Mouse (Mus musculus) hindbrain, embryonic 16.5 days (tissue): ENCODE data around the gene Theg. TPM values are rescaled to one million over a fixed set of nuclear protein-coding genes. Genes with fewer than 3 reads are reported as not detected.

Source experiments
- ATAC-seq: fragments of 200-750 bp; cut with Nextera tagmentation; 2 replicates; pipeline ENCODE4 v1.8.0; 2017; ENCODE audit warnings: moderate TSS enrichment, moderate library complexity
- H3K27ac ChIP-seq: fragments of 300-500 bp; sonication (generic); 2 replicates; pipeline ENCODE4 v1.5.1; 2014; ENCODE audit warnings: low read depth, mild to moderate bottlenecking, control low read depth, low read length, moderate library complexity
- H3K27me3 ChIP-seq: fragments of 300-500 bp; sonication (generic); replicated peaks from 2 replicates; pipeline ENCODE4 v1.6.1; 2014; ENCODE audit warnings: low read length; ENCODE audit not compliant: control insufficient read depth, insufficient read depth
- H3K36me3 ChIP-seq: fragments of 300-500 bp; sonication (generic); 2 replicates; pipeline ENCODE4 v1.6.1; 2014; ENCODE audit warnings: mild to moderate bottlenecking, low read length, moderate library complexity, mixed read lengths; ENCODE audit not compliant: control insufficient read depth, insufficient read depth
- H3K4me1 ChIP-seq: fragments of 300-500 bp; sonication (generic); 2 replicates; pipeline ENCODE4 v1.6.1; 2014; ENCODE audit warnings: low read depth, low read length; ENCODE audit not compliant: control insufficient read depth, insufficient read depth
- H3K4me2 ChIP-seq: fragments of 300-500 bp; sonication (generic); 2 replicates; pipeline ENCODE4 v1.6.1; 2014; ENCODE audit warnings: mild to moderate bottlenecking, low read length, control low read depth, moderate library complexity
- H3K4me3 ChIP-seq: fragments of 300-500 bp; sonication (generic); 2 replicates; pipeline ENCODE4 v1.5.1; 2014; ENCODE audit warnings: mild to moderate bottlenecking, low read length, control low read depth, moderate library complexity
- H3K9ac ChIP-seq: fragments of 300-500 bp; sonication (generic); 2 replicates; pipeline ENCODE4 v1.6.1; 2014; ENCODE audit warnings: low read depth, mild to moderate bottlenecking, control low read depth, low read length, moderate library complexity
- H3K9me3 ChIP-seq: fragments of 300-500 bp; sonication (generic); 2 replicates; pipeline ENCODE4 v1.6.1; 2014; ENCODE audit warnings: mild to moderate bottlenecking, low read length, moderate library complexity; ENCODE audit not compliant: control insufficient read depth
- WGBS: fragments of 180-500 bp; shearing (Covaris S2); extraction: QIAGEN DNeasy Blood & Tissue Kit; methylation state at CpG from one replicate; pipeline ENCODE4 v1.1.7; 2014; 5-methylcytosine and 5-hydroxymethylcytosine counted together
- polyA plus RNA-seq: library from polyadenylated mRNA; unstranded; fragments of >200 nt; fragmentation: Nextera tagmentation; extraction: Ambion mirVana; gene quantifications from 2 replicates; pipeline ENCODE4 v1.2.1, GENCODE M21; 2015

The Theg gene
- polyA plus RNA-seq, 1 experiment from 2014 or later = not detected

GRCm38 (mm10) chr10:79554330-79555237 lies 32.5 kb downstream of the Theg start, which contains the start of gene Mier2:
Gene Mier2 (minus strand): TSS chr10:79555199.
- ATAC-seq = peak; percentile 92
- WGBS = under 1% methylated on average over 66 of the region's 108 CpGs
- Histone ChIP-seq H3K27ac (peak within 1 kb of the TSS; percentile 75), H3K9me3 (no peaks in the 10 kb centered on the region), H3K4me1 (peaks cover 25% of the 10 kb centered on the region), H3K9ac (peak within 1 kb of the TSS; percentile 86), H3K4me3 (peak within 1 kb of the TSS; percentile 84), H3K36me3 (peaks cover under 1% of the 10 kb centered on the region; the same call in 1 of the 2 replicates), H3K4me2 (peak within 1 kb of the TSS; percentile 84), H3K27me3 (no peaks in the 10 kb centered on the region)

- no peak for ATAC-seq
- WGBS = 33% methylated on average over 10 of the region's 10 CpGs
- Histone ChIP-seq H3K4me1 (peaks cover 25% of the 10 kb centered on the region), H3K27ac (no peak overlapping the region), H3K9me3 (no peaks in the 10 kb centered on the region), H3K4me2 (peak overlapping the region; percentile 84), H3K9ac (no peak overlapping the region), H3K36me3 (peaks cover 9% of the 10 kb centered on the region), H3K27me3 (no peaks in the 10 kb centered on the region), H3K4me3 (peak overlapping the region; percentile 84)
These were observed 33.4 kb downstream of the Theg start for GRCm38 (mm10) chr10:79553691-79554090.

- Histone ChIP-seq H3K9ac (no peak overlapping the region), H3K27ac (no peak overlapping the region), H3K4me1 (peaks cover 25% of the 10 kb centered on the region), H3K36me3 (peaks cover 13% of the 10 kb centered on the region), H3K27me3 (no peaks in the 10 kb centered on the region), H3K4me3 (no peak overlapping the region), H3K4me2 (peak overlapping the region; percentile 84), H3K9me3 (no peaks in the 10 kb centered on the region)
- WGBS = 87% methylated on average over 6 of the region's 6 CpGs
- no peak for ATAC-seq
These were observed 34.0 kb downstream of the Theg start for GRCm38 (mm10) chr10:79553176-79553575.

GRCm38 (mm10) chr10:79552531-79552930 lies 34.6 kb downstream of the Theg start:
- peaks cover 13% of the 10 kb centered on the region for H3K36me3 ChIP-seq
- WGBS = 95% methylated on average over 8 of the region's 8 CpGs
- no peak for ATAC-seq

GRCm38 (mm10) chr10:79550366-79550765 lies 36.8 kb downstream of the Theg start:
- H3K9me3 ChIP-seq = no peaks in the 10 kb centered on the region
- H3K4me1 ChIP-seq = peaks cover 24% of the 10 kb centered on the region
- ATAC-seq = no peak
- H3K27ac ChIP-seq = no peak overlapping the region
- H3K4me2 ChIP-seq = no peak overlapping the region
- H3K27me3 ChIP-seq = no peaks in the 10 kb centered on the region
- no peak overlapping the region for H3K4me3 ChIP-seq
- no peak overlapping the region for H3K9ac ChIP-seq
- peaks cover 20% of the 10 kb centered on the region for H3K36me3 ChIP-seq
- 87% methylated on average over 9 of the region's 9 CpGs for WGBS

More at GRCm38 (mm10) chr10:79552531-79552930, 34.6 kb downstream of the Theg start:
- no peaks in the 10 kb centered on the region for H3K27me3 ChIP-seq
- no peaks in the 10 kb centered on the region for H3K9me3 ChIP-seq
- no peak overlapping the region for H3K4me3 ChIP-seq
- H3K9ac ChIP-seq = no peak overlapping the region
- peaks cover 25% of the 10 kb centered on the region for H3K4me1 ChIP-seq
- no peak overlapping the region for H3K4me2 ChIP-seq
- H3K27ac ChIP-seq = no peak overlapping the region

- peaks cover 19% of the 10 kb centered on the region for H3K4me1 ChIP-seq
- H3K27me3 ChIP-seq = no peaks in the 10 kb centered on the region
- peaks cover 29% of the 10 kb centered on the region for H3K36me3 ChIP-seq
- H3K4me2 ChIP-seq = no peak overlapping the region
- no peak for ATAC-seq
- no peak overlapping the region for H3K27ac ChIP-seq
- H3K9me3 ChIP-seq = no peaks in the 10 kb centered on the region
- 95% methylated on average over 18 of the region's 18 CpGs for WGBS
- no peak overlapping the region for H3K4me3 ChIP-seq
- no peak overlapping the region for H3K9ac ChIP-seq
These were observed 38.0 kb downstream of the Theg start for GRCm38 (mm10) chr10:79548971-79549723.

- H3K27ac ChIP-seq = no peak overlapping the region
- 97% methylated on average over 5 of the region's 5 CpGs for WGBS
- no peak for ATAC-seq
- peaks cover 32% of the 10 kb centered on the region for H3K36me3 ChIP-seq
- H3K4me1 ChIP-seq = peaks cover 13% of the 10 kb centered on the region
- no peaks in the 10 kb centered on the region for H3K9me3 ChIP-seq
- no peaks in the 10 kb centered on the region for H3K27me3 ChIP-seq
- no peak overlapping the region for H3K9ac ChIP-seq
- H3K4me2 ChIP-seq = no peak overlapping the region
- no peak overlapping the region for H3K4me3 ChIP-seq
These were observed 38.6 kb downstream of the Theg start for GRCm38 (mm10) chr10:79548546-79548945.

- 80% methylated on average over 5 of the region's 5 CpGs for WGBS
- H3K4me2 ChIP-seq = no peak overlapping the region
- H3K9me3 ChIP-seq = no peaks in the 10 kb centered on the region
- no peak overlapping the region for H3K27ac ChIP-seq
- no peaks in the 10 kb centered on the region for H3K27me3 ChIP-seq
- no peak for ATAC-seq
- peaks cover under 1% of the 10 kb centered on the region; the same call in 1 of the 2 replicates for H3K4me1 ChIP-seq
- H3K36me3 ChIP-seq = peaks cover 40% of the 10 kb centered on the region
- H3K9ac ChIP-seq = no peak overlapping the region
- H3K4me3 ChIP-seq = no peak overlapping the region
These were observed 39.9 kb downstream of the Theg start for GRCm38 (mm10) chr10:79547148-79547675.

GRCm38 (mm10) chr10:79546483-79546882 lies 40.6 kb downstream of the Theg start:
- no peak for ATAC-seq
- Histone ChIP-seq H3K4me1 (no peaks in the 10 kb centered on the region), H3K27me3 (no peaks in the 10 kb centered on the region), H3K4me3 (no peak overlapping the region), H3K9ac (no peak overlapping the region), H3K36me3 (peaks cover 47% of the 10 kb centered on the region), H3K9me3 (no peaks in the 10 kb centered on the region), H3K4me2 (no peak overlapping the region), H3K27ac (no peak overlapping the region)
- WGBS = 92% methylated on average over 11 of the region's 11 CpGs
